Mouse (Mus musculus) forebrain, embryonic 14.5 days (tissue): ENCODE measurements around the gene Cmtm4. TPM values are rescaled to one million over a fixed set of nuclear protein-coding genes. Genes with fewer than 3 reads are reported as not detected.
A peak's percentile ranks its signal among the peaks of the same experiment; 100 is the strongest.

Source experiments
- ATAC-seq: fragments of 200-750 bp; cut with Nextera tagmentation; 2 replicates; pipeline ENCODE4 v1.8.0; 2017; ENCODE audit warnings: mild to moderate bottlenecking, moderate library complexity
- DNase-seq: peaks from one replicate; pipeline ENCODE4 v3.0.0-alpha.2; 2015; ENCODE audit warnings: low spot score
- H3K27ac ChIP-seq: fragments of 300-500 bp; sonication (generic); 2 replicates; pipeline ENCODE4 v1.5.1; 2014; ENCODE audit warnings: low read depth, mild to moderate bottlenecking, control low read depth, low read length, moderate library complexity
- H3K27me3 ChIP-seq: fragments of 300-500 bp; sonication (generic); replicated peaks from 2 replicates; pipeline ENCODE4 v1.6.1; 2014; ENCODE audit warnings: low read length, control low read depth, mixed read lengths; ENCODE audit not compliant: control insufficient read depth, insufficient read depth
- H3K36me3 ChIP-seq: fragments of 300-500 bp; sonication (generic); 2 replicates; pipeline ENCODE4 v1.6.1; 2014; ENCODE audit warnings: low read length, control low read depth; ENCODE audit not compliant: control insufficient read depth, insufficient read depth
- H3K4me1 ChIP-seq: fragments of 300-500 bp; sonication (generic); 2 replicates; pipeline ENCODE4 v1.6.1; 2014; ENCODE audit warnings: antibody characterized with exemption, low read length, control low read depth; ENCODE audit not compliant: control insufficient read depth, insufficient read depth
- H3K4me2 ChIP-seq: fragments of 300-500 bp; sonication (generic); 2 replicates; pipeline ENCODE4 v1.6.1; 2014; ENCODE audit warnings: mild to moderate bottlenecking, control low read depth, low read length
- H3K4me3 ChIP-seq: fragments of 300-500 bp; sonication (generic); 2 replicates; pipeline ENCODE4 v1.5.1; 2014; ENCODE audit warnings: low read depth, low read length, control low read depth
- H3K9ac ChIP-seq: fragments of 300-500 bp; sonication (generic); 2 replicates; pipeline ENCODE4 v1.6.1; 2014; ENCODE audit warnings: mild to moderate bottlenecking, low read length, control low read depth, moderate library complexity
- H3K9me3 ChIP-seq: fragments of 300-500 bp; sonication (generic); replicated peaks from 2 replicates; pipeline ENCODE4 v1.6.1; 2016; ENCODE audit warnings: low read length, control low read depth, mixed read lengths; ENCODE audit not compliant: control insufficient read depth
- WGBS: fragments of 180-500 bp; shearing (Covaris S2); extraction: QIAGEN DNeasy Blood & Tissue Kit; methylation state at CpG from one replicate; pipeline ENCODE4 v1.1.7; 2014; 5-methylcytosine and 5-hydroxymethylcytosine counted together
- polyA plus RNA-seq: library from polyadenylated mRNA; unstranded; fragments of >200 nt; fragmentation: Nextera tagmentation; extraction: Ambion mirVana; gene quantifications from 2 replicates; pipeline ENCODE4 v1.2.1, GENCODE M21; 2014

Cmtm4 gene
- polyA plus RNA-seq, 1 experiment from 2014 or later = 3.7 TPM

DNA sequence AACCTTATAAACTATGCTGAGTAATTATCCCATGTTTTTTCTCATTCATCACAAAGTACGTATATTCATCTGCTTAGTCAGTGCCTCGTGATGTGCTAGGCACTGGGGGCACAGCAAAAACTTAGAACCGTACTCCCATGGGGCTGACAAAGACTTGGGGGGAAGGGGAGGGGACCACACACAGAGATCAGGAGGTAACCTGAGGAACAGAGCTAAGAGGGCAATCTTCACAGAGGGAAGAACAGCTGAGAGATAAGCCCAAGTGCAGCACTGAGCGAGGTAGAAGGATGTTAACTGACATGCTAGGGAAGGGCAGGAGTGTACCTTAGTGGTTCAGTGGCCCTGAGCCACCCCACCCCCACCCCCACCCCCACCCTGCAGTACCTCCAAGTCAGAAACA lies 8.9 kb downstream of the Cmtm4 start:
- Histone ChIP-seq H3K4me1 (peaks cover 10% of the 10 kb centered on the region; the same call in 1 of the 2 replicates), H3K9me3 (no peaks in the 10 kb centered on the region)

DNA sequence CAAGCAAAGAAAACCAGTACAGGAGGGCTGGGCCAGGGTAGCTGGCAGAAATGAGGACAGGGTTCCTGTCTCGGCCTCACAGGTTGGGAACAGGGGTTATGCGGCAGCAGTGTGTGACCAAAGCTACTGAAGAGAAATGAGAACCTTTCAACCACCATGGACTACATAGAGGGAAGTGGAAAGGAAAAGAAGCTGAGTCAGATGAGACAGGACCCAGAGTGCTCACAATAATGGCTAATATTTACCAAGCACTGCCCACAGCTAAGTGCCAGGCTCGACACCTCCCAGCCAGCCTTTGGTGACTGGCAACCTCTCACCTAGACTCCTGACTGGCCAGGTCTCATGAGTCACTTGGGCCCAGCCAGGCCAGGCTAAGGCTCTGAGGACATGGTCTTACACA lies 11.6 kb downstream of the Cmtm4 start:
- ATAC-seq (no peak), DNase-seq (no peak)
- no peak overlapping the region for H3K9ac ChIP-seq
- H3K36me3 ChIP-seq = no peaks in the 10 kb centered on the region
- H3K4me2 ChIP-seq = no peak overlapping the region
- H3K4me1 ChIP-seq = peaks cover 10% of the 10 kb centered on the region; the same call in 1 of the 2 replicates
- H3K27ac ChIP-seq = no peak overlapping the region
- H3K27me3 ChIP-seq = no peaks in the 10 kb centered on the region
- no peaks in the 10 kb centered on the region for H3K9me3 ChIP-seq
- H3K4me3 ChIP-seq = no peak overlapping the region
- 69% methylated on average over 3 of the region's 3 CpGs for WGBS

More for the DNA sequence above, 8.9 kb downstream of the Cmtm4 start:
- Histone ChIP-seq H3K27ac (no peak overlapping the region), H3K27me3 (no peaks in the 10 kb centered on the region), H3K4me3 (no peak overlapping the region), H3K4me2 (no peak overlapping the region), H3K9ac (0 out of 2 replicates have a peak overlapping the region, but pooled peaks have one; percentile 6), H3K36me3 (no peaks in the 10 kb centered on the region)
- ATAC-seq = peak; percentile 32; the same call in 1 of the 2 replicates
- 17% methylated on average over 4 of the region's 4 CpGs for WGBS
- DNase-seq = no peak

DNA sequence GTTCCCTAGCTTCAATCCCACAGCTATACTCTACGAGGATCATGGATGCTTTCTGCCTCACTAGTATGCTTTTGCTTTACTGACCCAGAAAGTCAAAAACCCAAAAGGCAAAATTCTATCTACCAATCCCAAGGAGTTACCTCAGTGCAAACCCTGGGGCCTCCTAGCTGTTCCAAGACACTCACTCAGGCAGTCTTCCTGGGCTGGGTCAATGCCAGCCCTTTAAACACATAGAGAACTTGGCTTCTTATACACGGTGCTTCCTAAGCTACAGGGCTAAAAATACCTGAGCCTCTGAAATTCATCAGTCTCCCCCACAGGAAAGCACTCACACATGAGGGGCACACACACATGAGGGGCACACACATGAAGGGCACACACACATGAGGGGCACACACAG lies 12.3 kb downstream of the Cmtm4 start:
- H3K27ac ChIP-seq = no peak overlapping the region
- H3K4me2 ChIP-seq = no peak overlapping the region
- H3K27me3 ChIP-seq = no peaks in the 10 kb centered on the region
- H3K36me3 ChIP-seq = no peaks in the 10 kb centered on the region
- H3K9me3 ChIP-seq = no peaks in the 10 kb centered on the region
- H3K4me1 ChIP-seq = peaks cover 10% of the 10 kb centered on the region; the same call in 1 of the 2 replicates
- 62% methylated on average over 2 of the region's 2 CpGs for WGBS
- DNase-seq = no peak
- no peak overlapping the region for H3K4me3 ChIP-seq
- ATAC-seq = no peak
- no peak overlapping the region for H3K9ac ChIP-seq

DNA sequence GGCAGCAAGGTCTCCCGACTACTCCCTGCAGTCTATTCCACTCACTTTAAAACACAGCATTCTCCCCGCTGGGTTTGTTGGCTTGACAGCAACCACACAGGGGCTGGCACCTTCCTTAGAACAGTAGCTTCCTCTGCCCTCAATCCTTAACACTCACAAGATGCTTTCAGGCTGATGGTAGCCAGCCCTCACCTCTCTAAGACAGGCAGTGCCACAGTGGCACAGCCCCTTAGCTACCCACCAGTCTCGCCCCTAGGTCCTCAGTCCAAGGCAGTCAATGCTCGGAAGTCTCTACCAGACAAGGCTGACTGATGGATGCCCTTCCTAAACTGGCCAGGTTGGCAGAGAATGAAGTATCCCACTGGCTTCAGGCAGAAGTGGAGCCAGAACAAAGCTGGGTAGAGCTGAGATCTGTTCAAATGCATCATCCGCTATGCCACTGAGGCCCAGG lies 14.6 kb downstream of the Cmtm4 start:
- Histone ChIP-seq H3K4me2 (no peak overlapping the region), H3K27ac (no peak overlapping the region), H3K27me3 (no peaks in the 10 kb centered on the region), H3K4me3 (no peak overlapping the region), H3K36me3 (no peaks in the 10 kb centered on the region), H3K9ac (no peak overlapping the region), H3K4me1 (peaks cover 8% of the 10 kb centered on the region; the same call in 1 of the 2 replicates), H3K9me3 (no peaks in the 10 kb centered on the region)
- no peak for DNase-seq
- WGBS = 87% methylated on average over 5 of the region's 5 CpGs
- no peak for ATAC-seq

DNA sequence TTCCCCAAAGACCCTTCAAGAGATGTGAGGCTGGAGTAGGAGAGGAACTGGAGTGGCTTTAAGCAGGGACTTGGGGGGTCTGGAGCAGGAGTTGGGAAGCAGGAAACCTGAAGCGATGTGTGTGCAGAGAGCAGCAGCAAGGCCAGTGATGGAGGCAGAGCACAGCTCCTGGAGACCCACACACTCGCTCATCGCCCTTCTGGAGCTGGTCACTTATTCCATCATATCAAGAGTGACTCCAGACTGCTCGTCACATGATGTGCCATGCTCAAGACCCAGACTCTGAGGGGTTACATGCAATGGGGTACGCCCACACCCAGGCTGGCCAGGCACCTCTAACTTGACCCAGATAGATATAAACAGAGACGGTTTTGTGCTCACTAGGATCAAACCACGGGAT lies 15.3 kb downstream of the Cmtm4 start:
- 91% methylated on average over 7 of the region's 7 CpGs for WGBS
- Histone ChIP-seq H3K4me2 (no peak overlapping the region), H3K9ac (no peak overlapping the region), H3K36me3 (no peaks in the 10 kb centered on the region), H3K9me3 (no peaks in the 10 kb centered on the region), H3K4me3 (no peak overlapping the region), H3K27ac (no peak overlapping the region), H3K27me3 (no peaks in the 10 kb centered on the region), H3K4me1 (peaks cover 13% of the 10 kb centered on the region)
- no peak for DNase-seq
- no peak for ATAC-seq

DNA sequence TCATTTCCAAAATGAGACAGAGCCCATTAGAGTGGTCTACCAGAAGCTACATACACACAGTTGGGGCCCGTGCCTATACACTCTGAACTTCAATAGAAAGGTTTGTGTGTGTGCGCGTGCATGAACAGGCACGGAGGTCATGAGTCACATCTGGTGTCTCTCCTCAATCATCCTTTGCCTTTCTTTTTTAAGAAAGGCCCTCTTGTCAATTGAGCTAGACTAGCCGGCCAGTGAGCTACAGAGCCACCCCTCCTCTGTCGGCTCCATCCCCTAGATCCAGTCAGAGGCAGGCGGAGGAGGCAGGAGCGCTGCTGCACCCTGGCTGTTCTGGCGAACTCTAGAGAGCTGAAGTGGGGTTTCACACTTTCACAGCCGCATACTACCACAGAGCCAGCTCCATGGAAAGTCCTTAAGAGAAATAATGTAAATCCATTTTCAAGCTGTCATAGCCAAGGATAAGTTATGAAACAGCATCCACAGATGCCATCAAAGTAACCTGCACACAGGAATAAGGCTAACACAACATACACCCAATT lies 16.2 kb downstream of the Cmtm4 start:
- Histone ChIP-seq H3K9me3 (no peaks in the 10 kb centered on the region), H3K9ac (no peak overlapping the region), H3K27me3 (no peaks in the 10 kb centered on the region), H3K4me2 (no peak overlapping the region), H3K4me3 (no peak overlapping the region), H3K27ac (no peak overlapping the region), H3K4me1 (peaks cover 17% of the 10 kb centered on the region), H3K36me3 (no peaks in the 10 kb centered on the region)
- ATAC-seq (no peak), DNase-seq (no peak)
- 69% methylated on average over 10 of the region's 10 CpGs for WGBS

DNA sequence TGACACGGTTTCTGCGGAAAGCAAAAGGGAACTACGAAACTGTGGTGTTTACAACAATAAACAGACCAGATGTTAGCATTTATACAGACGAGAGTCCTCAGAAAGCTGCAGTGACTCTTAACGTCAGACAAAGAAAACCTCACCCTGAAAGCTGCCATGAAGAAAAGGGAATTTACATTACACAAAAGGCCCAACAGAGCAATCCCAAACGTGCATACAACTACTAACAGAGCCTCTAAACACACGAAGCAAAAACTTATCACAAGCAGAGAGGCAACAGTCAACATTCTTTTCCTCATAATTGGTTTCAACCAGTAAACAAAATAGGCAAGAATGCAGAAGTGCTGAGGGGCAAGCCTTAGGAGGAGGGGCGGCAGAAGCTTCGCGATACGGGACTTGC lies 18.9 kb downstream of the Cmtm4 start:
- no peak overlapping the region for H3K27ac ChIP-seq
- WGBS = 28% methylated on average over 11 of the region's 11 CpGs
- H3K4me3 ChIP-seq = no peak overlapping the region

DNA sequence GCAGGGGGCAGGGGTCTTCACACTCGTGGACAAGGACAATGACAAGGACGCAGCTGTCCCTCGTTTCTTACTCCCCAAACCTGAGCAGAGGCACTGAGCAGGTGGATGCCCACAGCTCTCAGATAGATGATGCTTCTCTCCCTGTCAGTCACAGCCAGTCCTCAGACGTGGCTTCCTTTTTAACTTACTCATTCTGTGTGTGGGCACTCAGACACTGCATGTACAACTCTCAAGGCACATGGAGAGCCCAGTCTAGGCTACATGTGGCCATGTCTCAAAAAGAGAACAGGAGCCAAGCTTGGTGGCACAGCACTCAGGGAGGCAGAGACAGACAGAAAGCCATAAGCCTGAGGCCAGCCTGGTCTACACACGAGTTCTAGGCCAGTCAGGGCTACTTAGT lies 19.6 kb downstream of the Cmtm4 start:
- Histone ChIP-seq H3K36me3 (no peaks in the 10 kb centered on the region), H3K4me3 (no peak overlapping the region), H3K9ac (no peak overlapping the region), H3K4me2 (no peak overlapping the region), H3K27ac (no peak overlapping the region), H3K4me1 (peaks cover 13% of the 10 kb centered on the region), H3K27me3 (no peaks in the 10 kb centered on the region), H3K9me3 (no peaks in the 10 kb centered on the region)
- no peak for ATAC-seq
- 47% methylated on average over 5 of the region's 5 CpGs for WGBS
- no peak for DNase-seq

More for the DNA sequence above, 18.9 kb downstream of the Cmtm4 start:
- Histone ChIP-seq H3K9me3 (no peaks in the 10 kb centered on the region), H3K4me1 (peaks cover 13% of the 10 kb centered on the region), H3K4me2 (no peak overlapping the region), H3K27me3 (no peaks in the 10 kb centered on the region), H3K9ac (no peak overlapping the region), H3K36me3 (no peaks in the 10 kb centered on the region)
- ATAC-seq (no peak), DNase-seq (no peak)
